ENCODE assay signal across 10 mouse cellular contexts in the genomic region with DNA sequence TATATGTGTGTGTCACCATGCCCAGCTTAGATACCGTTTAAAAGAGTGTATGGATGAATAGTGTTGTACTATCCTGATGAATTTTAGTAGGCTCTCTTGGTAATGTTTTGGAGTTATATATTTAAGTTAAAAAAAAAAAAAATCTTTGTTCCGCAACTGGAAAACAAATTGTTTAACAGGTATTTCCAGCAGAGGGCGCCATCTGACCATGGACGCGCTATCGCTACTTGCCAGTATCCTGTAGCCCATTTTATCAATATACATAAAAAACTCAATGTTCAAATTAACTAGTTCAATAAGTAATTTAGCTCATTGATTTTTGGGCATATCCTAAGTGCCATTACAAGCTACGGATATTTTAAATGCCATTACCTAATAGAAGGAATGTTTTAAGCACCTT. TPM values are rescaled to one million over a fixed set of nuclear protein-coding genes. Genes with fewer than 3 reads are reported as not detected.
DNase-seq lines count a peak whose midpoint lies in the region; ATAC-seq and TF ChIP-seq lines count a peak whose summit lies in the region.
"Had no signal": no experiment of that assay in that cellular context is flagged by ENCODE, and none has a peak within 500 bp of the region (broad histone marks: within the 10 kb centered on the region; RNA-seq: fewer than 3 reads in every experiment).

No protein-coding gene starts in this region.

- no peaks in the 10 kb centered on the region for H3K4me1 ChIP-seq in heart, embryonic 12.5 days (replicated peaks)
- H3K4me1 ChIP-seq in thymus, adult 2 months (replicated peaks; ENCODE audit: control insufficient read depth, insufficient read depth, low read length) = no peaks in the 10 kb centered on the region
- H3K4me1 ChIP-seq in lung, adult 2 months (ENCODE audit: control insufficient read depth, insufficient read depth, low read length) = no peaks in the 10 kb centered on the region
- H3K4me1 ChIP-seq: embryonic facial prominence, embryonic 12.5 days; megakaryocyte, embryonic 14.5 days had no signal

- no peak for TF ChIP-seq POLR2A in thymus, adult 2 months (IDR thresholded peaks at IDR 0.05; ENCODE audit: control insufficient read depth, extremely low read depth, insufficient read depth, low read length, poor library complexity)
- TF ChIP-seq POLR2A in lung, adult 2 months (IDR thresholded peaks at IDR 0.05; ENCODE audit: borderline replicate concordance, extremely low read depth, low read depth, low read length) = no peak

- H3K4me3 ChIP-seq in heart, embryonic 12.5 days = no peak overlapping the region
- no peak overlapping the region for H3K4me3 ChIP-seq in thymus, adult 2 months (ENCODE audit: control insufficient read depth, insufficient read depth, low read length)
- H3K4me3 ChIP-seq in lung, adult 2 months (replicated peaks; ENCODE audit: extremely low read depth, low read depth, low read length) = no peak overlapping the region
- H3K4me3 ChIP-seq: embryonic facial prominence, embryonic 12.5 days; megakaryocyte, embryonic 14.5 days had no signal

- no peak overlapping the region for H3K9ac ChIP-seq in heart, embryonic 12.5 days
- H3K9ac ChIP-seq: embryonic facial prominence, embryonic 12.5 days had no signal

- no peaks in the 10 kb centered on the region for H3K9me3 ChIP-seq in heart, embryonic 12.5 days (replicated peaks)
- H3K9me3 ChIP-seq: embryonic facial prominence, embryonic 12.5 days had no signal

- no peak for ATAC-seq in heart, embryonic 12.5 days (ENCODE audit: insufficient number of reproducible peaks, low FRiP score)

- 6% methylated on average over 7 of the region's 7 CpGs for WGBS in heart, embryonic 12.5 days
- WGBS in thymus, adult 2 months = 7% methylated on average over 7 of the region's 7 CpGs
- 3% methylated on average over 7 of the region's 7 CpGs for WGBS in lung, adult 2 months

- H3K4me2 ChIP-seq in heart, embryonic 12.5 days = no peak overlapping the region
- H3K4me2 ChIP-seq: embryonic facial prominence, embryonic 12.5 days had no signal

- no peak overlapping the region for H3K27ac ChIP-seq in heart, embryonic 12.5 days (ENCODE audit: poor library complexity, severe bottlenecking)
- H3K27ac ChIP-seq in thymus, adult 2 months (ENCODE audit: control insufficient read depth, insufficient read depth, low read length) = no peak overlapping the region
- H3K27ac ChIP-seq: embryonic facial prominence, embryonic 12.5 days had no signal

- TF ChIP-seq CTCF in thymus, adult 2 months (IDR thresholded peaks at IDR 0.05; ENCODE audit: borderline replicate concordance, control insufficient read depth, extremely low read depth, insufficient read depth, low read length, poor library complexity) = no peak
- TF ChIP-seq CTCF in lung, adult 2 months (IDR thresholded peaks at IDR 0.05; ENCODE audit: insufficient read depth, low read length) = peak; percentile 81

- DNase-seq in heart, adult 11 months = peak; percentile 27
- DNase-seq in thymus, adult 2 months = peak; percentile 56
- no peak for DNase-seq in thymus, adult 18-20 months
- DNase-seq in c-Kit-positive CD71-positive TER-119-positive erythroid progenitor cells, embryonic 14.5 days (ENCODE audit: low spot score) = peak; percentile 45
- peak; percentile 66 for DNase-seq in hindlimb bud, embryonic 11.5 days (ENCODE audit: extremely low spot score, low read depth, low spot score)
- peak; percentile 26 for DNase-seq in lung, adult 2 months
- peak; percentile 78 for DNase-seq in splenic B cell, adult 2 months (ENCODE audit: low read depth, low spot score)

- H3K36me3 ChIP-seq in heart, embryonic 12.5 days = no peaks in the 10 kb centered on the region
- no peaks in the 10 kb centered on the region for H3K36me3 ChIP-seq in thymus, adult 2 months (ENCODE audit: control insufficient read depth, insufficient read depth, low read length)
- no peaks in the 10 kb centered on the region for H3K36me3 ChIP-seq in splenic B cell, adult 2 months (ENCODE audit: control insufficient read depth, insufficient read depth, low read length, poor library complexity, severe bottlenecking)
- H3K36me3 ChIP-seq: embryonic facial prominence, embryonic 12.5 days had no signal

- H3K27me3 ChIP-seq in heart, embryonic 12.5 days (replicated peaks) = peaks cover 21% of the 10 kb centered on the region; the same call in 1 of the 2 replicates
- no peaks in the 10 kb centered on the region for H3K27me3 ChIP-seq in thymus, adult 2 months (ENCODE audit: control insufficient read depth, insufficient read depth, low read length)
- H3K27me3 ChIP-seq in splenic B cell, adult 2 months (ENCODE audit: control insufficient read depth, insufficient read depth, low read length, poor library complexity, severe bottlenecking) = no peaks in the 10 kb centered on the region
- H3K27me3 ChIP-seq: embryonic facial prominence, embryonic 12.5 days had no signal

RNA-seq across cellular contexts. Expression of a gene that starts 14.8 kb away (rescaled TPM):
- 199 and 203 TPM in 2 replicates for polyA plus RNA-seq in heart, embryonic 12.5 days (2016; fragmentation: Nextera tagmentation; extraction: Ambion mirVana)
- polyA plus RNA-seq in thymus, adult 2 months (2012; rRNA removed) = 48.9 and 52.2 TPM in 2 replicates
- 39.2 and 52.2 TPM in 2 replicates for polyA plus RNA-seq in lung, adult 2 months (2012; rRNA removed)

Comparison
In these comparisons a context has a peak if more than half of its experiments do, and no peak if none do; other contexts are left out.
1. DNase-seq: peak in heart, adult 11 months (single experiment), thymus, adult 2 months (single experiment), c-Kit-positive CD71-positive TER-119-positive erythroid progenitor cells, embryonic 14.5 days (single experiment), hindlimb bud, embryonic 11.5 days (single experiment), lung, adult 2 months (single experiment) and splenic B cell, adult 2 months (single experiment); none in thymus, adult 18-20 months (0 of 2).